Mouse (Mus musculus): ENCODE measurements at regions not wholly inside any gene's neighbourhood (a gene's known extent, or its start where the extent isn't known, plus 50 kb on each side); places are given as distances from the start of the nearest gene placed in this dataset.

DNA sequence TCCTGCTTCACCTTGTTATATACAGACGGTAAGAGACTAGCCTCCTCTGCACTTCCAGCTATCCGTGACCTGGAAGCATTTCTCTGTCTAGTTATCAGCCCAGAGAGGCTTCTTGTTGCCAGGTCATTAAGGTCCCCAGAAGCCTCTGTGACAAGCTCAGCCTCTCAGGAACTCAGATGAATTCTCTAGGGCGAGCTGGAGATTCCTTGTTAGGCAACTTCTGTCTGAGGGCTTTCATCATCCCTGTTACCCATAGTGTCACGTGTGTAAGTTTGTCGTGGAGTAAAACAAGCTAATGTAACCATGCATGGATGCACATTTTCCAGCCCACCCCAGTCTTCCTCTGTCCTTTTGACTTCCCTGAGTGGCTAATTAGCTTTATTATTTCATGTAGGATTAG lies 126.3 kb upstream of the Ednra start:
- DNase-seq = no peak

DNA sequence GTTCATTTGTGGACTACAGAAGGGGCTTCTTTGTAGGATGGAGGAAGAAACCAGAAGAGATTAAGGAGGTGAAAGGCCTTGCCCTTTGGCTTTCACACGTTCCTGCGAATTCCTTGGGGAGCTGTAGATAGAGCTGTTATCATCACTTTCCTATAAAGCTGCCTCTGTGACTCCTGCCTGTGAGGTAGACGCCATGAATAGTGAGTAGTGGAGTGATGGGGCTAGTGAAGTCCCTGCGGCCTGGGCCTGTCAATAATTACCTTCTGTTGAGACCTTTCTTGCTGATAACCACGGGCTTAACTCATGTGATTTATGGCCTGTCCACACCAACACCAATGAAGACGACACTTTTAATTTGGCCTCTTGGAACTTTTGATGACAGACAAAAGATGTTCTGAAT lies 146.0 kb upstream of the Ednra start:
- DNase-seq = no peak

DNA sequence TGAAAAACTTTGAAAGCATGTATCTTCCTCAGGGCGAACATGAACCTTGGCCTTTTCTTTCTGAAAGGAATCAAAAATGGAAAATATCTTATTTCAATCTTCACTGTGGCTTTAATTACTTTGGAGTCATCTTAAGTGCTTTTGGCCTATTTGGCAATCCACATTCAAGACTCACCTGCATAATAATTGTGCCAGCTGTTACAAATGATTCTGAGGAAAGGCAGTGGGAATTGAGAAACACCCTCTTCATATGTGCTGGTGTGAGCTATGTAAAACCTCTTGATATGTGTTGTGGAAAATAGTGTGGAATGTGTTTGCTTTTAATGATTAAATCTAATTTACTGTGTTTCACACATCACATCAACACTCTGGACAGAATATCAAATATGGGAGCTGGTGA lies 148.5 kb upstream of the Ednra start:
- DNase-seq = no peak

DNA sequence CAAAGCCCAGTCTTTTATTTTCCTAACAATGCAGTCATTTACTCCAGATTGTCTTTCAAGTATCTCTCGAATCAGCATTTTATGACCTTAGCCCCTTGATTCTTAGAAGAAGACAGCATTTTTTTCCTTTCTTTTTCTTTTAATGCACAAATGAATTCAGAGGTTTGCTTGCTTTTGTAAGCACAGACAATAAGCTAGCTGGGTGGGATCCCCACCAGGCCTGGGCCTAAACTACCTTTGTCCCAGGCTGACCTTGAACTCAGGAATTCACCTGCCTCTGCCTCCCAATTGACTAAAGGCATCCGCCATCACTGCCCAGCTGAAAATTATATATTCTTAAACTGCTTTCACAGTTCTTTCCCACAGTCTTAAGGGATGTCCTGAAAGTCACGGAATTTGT lies 195.5 kb upstream of the Ednra start:
- no peak for DNase-seq

DNA sequence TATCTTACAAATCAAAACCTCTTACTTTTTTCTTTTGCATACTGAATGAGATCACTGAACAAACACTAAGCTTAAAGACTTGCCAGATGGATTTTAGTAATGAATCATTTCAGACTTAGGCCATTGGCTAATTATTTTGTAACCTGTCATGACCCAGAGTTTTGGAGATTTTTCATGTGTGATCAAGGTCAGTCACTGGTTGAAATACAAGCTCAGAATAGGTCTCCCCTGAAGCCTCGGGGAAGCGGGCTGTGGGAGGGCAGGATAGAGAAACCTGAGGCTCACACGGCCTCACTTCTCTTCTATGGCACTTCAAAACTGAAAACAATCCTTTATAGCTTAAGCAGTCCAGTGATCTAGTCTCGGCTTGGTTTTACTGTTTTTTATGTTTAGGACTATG lies 197.6 kb upstream of the Ednra start:
- DNase-seq = no peak

DNA sequence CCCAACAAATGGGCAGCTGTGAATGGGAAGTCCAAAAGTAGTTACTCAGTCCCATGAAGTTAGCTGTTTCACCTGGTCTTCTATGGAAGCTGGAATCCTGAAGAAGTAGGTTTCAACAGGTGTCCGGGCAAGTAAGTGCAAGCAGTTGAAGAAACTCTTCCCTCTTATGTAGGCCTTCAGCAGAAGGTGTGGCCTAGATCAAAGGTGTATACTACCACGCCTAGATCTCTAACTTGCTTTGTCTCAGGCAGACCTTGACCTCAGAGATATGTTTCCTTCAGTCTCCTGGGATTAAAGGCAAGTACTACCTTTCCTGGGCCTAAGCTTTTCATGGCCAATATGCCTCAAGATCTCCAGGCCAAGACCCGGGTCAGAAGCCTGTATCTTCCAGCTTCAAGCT lies 223.4 kb upstream of the Ednra start:
- no peak for DNase-seq

DNA sequence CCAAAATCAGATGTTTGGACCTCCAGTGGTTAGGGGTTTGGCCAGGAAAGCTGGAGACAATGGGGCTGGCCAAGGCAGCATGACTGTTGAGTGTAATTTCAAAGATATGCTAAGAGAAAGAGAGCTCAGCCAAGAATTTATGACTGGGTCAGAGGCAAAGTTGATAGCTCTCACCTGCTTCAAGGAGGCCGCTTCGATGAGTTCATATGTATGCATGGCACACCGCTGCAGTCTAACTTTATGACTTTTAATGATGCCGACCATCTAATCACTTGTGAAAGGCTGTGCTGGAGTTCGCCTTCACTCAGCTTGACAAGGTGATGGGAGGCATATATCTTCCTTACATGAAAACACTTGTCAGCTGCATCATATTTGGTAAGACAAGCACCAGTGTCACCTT lies 225.4 kb upstream of the Ednra start:
- DNase-seq = no peak

DNA sequence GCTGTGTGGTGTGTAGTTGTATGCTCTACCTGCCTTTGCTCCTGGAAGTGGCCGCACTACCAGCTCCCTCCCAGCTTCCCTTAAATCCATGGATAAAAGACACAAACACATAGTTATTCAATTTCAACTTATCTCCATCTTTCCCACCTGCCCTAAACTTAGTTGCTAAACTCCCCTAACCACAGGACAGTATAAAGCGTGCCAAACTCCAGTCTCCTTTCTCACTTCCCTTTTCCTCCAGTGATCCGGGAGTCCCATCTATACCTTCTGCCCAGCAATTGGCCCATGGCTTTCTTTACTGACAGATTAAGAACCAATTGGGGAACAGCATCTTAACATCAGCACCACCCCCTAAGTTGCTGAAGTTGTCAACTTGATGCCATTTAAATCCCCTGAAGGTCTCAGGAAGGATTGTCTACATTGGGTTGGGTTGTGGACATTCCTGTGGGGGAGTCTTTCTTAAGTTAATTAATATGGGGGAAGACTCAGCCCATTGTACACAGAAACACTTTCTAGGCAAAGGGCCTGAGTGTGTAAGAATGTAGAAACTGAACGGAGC lies 234.6 kb upstream of the Ednra start:
- DNase-seq = no peak

DNA sequence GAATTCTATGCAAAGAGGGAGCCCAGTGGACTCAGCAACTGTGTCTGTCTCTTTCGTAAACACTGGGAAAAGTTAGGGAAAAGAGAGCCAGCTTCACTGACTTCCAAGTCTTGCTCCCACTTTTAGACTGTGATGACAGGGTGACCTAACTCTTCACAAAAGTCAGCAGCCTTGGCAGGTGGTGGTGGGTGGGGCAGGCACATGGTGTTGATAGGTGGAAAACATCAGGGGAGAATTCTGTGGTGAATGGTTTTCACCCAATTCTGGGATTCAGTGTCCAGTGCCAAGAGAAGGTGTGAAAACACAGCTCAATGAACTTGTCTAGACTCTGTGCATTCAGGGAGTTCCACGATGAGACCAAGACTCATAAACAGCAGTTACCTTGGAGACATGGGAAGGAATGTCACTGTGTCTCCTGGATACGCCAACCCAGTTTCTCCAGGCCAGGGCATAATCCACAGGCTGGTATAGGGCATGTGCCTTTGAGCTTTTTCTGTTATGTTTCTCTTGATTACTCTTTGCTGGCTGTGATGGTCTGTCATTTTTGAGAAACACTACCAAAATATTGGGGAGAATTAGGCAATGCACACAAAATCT lies 238.9 kb upstream of the Ednra start:
- DNase-seq = no peak

DNA sequence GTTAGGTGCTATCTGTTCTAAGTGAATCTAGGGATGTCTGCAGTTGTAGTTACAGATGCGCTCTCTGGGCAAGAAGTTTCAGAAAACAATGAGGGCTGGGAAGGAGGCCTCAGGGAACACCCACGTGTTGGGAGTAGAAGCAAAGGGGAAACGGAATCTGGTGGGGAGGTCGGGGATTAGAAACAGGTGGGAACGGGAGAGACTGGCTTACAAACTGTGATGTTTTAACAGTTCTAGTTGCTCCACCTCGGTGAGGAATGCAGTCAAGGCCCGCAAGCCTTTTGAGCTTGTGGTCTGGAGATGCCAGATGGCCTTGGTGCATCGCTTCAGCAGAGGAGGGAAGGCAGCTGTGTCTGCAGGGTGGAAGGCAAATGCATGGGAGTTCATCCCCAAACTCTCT lies 242.7 kb upstream of the Ttc29 start:
- DNase-seq = no peak

DNA sequence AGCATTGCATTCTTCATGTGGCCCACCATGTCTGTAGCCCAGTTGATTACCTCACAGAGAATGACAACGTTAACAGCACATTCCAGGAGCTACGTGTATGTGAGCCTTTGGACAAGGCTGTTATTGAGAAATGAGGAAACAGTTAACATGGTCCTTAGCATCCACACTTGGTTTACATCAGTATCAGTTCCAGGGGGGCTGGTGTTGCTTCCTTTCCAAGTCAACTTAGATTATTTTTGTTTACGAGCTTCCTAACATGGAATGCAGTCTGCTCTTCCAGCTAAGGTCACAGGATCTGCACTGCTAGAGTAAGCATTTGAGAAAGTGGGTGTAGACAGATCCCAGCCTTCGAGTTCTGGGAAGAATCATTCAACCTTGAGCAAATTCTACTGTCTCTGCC lies 239.4 kb upstream of the Ttc29 start:
- DNase-seq = no peak

DNA sequence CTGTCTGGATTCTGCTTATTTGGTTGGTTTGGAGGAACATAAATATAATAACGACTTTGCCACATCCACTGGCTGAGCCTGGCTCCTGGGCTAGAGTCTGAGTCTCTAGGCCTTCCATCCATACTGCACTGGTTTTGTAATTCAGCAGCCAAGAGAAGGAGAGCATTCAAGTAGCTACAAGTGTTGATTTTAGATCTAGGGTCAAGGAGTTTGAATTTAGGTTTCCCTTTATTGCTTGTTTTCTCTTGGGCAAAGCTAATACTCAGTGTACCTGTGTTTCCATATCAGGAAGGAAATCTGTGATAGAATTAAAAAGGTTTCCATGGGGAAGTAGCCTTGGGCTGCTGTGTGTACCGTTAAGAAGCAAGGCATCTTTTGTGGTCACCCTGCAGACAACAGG lies 234.0 kb upstream of the Ttc29 start:
- DNase-seq = no peak

DNA sequence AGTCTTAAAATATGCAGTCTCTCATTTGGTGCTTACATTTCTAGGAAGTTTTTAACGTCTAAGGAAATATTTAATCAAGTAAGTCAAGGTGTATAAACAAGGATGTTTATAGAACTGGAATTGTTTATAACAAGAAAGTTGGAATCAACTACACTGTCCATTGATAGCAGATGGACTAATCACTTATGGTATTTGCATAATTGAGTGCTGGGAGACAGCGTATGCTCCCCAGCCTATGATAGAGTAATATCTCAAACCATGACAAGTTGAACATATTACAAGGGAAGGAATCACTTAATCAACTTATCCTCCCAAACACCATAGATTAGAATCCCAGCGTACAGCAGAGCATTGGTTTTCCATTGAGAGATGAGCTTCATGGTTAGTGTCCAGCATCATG lies 232.4 kb upstream of the Ttc29 start:
- DNase-seq = no peak

DNA sequence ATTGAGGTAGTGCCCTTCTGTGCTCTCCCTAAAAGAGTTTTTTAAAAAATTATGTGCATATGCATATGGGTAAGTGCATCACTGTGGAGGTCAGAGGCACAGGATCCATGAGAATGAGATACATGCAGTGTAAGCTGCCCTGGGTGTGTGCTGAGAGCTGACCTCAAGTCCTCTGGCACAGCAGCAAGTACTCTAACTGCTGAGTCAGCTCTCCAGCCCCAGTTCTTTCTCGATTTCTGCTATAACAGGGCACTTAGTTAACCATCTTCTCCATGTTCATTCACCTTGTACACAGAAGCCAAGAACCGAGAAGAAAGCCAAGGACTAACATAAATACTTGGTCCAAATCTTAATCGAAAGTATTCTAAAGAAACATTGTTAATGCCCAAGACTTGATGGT lies 231.1 kb upstream of the Ttc29 start:
- no peak for DNase-seq

DNA sequence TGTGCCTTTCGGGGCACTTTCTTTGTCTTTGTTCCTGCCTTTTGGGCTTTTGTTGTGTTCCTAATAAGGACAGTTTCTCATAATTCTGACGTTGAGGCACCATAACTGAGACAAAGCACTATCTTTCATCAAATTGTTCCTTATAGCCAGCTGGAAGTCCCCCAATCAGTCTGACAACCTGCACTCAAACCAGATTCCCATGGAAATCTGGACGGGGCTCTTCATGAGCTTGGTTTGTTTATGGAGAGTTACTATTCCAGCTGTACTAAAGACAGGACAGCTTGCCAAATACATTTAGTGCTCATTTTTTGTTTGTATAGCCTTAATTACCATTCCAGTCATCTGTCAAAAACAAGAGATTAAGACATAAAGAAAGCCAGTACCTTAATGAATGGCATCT lies 229.6 kb upstream of the Ttc29 start:
- DNase-seq = no peak

DNA sequence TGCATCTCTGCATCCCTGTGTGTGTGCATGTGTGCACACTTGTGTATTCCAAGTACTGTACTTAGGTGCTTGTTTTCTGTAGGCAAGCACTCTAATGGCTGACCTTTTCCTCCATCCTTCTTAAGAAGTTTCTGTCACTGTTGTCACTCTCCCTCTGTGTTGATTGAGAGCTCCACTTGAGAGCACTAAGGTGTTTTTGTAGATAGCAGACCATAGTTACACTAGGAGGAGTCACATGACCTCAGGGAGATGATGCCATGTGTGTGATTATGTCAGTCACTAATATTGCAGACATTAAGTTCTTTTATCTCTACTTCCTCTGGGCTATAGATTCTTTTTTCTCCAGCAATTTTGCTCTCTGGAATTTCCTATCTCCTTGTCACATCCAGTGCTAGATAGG lies 225.9 kb upstream of the Ttc29 start:
- no peak for DNase-seq

DNA sequence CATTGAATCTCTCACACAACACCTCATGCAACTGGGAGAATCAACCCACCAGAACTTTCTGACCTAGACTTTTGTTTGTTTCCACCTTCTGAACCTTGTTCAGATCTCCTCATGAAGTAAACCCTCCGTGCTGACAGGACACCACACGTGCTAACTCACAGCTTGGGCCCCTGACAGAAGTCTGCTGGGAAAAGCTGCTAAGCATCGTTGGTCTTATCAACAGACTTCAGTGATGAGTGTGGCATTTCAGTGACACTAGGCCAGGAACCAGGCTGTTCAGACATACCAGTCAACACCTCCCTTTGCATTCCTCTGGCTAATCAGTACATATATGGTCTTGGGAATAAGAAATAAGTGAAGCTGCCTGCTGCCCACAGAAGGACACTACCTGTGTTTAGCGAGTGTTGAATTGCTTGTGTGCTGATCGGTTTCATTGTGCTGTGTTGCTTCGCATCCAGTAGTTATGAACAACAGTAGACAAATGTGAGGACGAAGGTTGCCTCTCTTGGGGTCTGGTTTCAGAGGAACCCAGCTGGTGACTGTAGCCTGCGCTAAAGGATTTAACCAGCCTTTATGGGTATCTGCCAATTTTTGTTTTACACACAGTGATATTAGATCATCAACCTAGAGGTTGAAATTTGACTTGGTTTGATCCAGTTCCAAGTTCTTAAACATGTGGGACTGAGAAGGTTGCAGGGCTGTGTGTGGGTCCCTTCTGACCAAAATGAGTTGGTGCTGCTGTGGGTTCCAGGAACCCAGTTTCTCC lies 224.6 kb upstream of the Ttc29 start:
- DNase-seq = no peak

DNA sequence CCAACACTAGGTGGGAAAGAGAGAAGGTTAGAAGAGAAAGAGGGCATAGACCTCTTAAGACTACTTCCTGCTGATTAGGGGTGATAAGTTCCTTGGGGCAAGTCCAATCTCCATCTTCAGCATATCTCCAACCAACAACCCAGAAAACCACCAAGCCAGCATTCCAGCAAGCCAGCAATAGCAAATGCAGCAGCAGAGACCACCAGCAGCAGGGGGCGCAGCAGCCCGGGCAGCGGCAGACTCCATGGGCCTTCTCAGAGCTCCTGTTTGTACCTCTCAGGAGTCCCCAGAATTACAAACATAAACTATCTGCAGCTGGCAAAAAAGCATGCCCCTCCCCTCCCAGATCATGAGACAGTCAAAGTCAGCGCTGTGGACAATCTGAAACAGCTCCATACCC lies 222.0 kb upstream of the Ttc29 start:
- no peak for DNase-seq

DNA sequence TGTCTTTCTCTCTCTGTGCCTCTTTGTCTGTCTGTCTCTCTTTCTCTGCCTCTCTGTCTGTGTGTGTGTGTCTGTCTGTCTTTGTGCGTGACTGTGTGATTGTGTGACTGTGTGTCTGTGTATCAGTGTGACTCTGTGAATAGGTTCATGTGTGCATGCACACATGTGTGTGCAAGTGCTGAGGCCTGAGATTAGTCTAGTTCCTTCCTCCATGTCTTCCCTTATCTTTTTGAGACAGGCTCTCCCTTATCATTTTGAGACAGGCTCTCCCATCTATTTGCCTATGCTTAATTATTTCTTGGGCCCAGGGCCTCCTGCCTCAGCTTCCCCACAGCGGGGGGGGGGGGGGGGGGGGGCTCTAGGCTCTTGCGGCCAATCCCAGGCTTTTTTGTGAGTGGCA lies 212.8 kb upstream of the Ttc29 start:
- no peak for DNase-seq

DNA sequence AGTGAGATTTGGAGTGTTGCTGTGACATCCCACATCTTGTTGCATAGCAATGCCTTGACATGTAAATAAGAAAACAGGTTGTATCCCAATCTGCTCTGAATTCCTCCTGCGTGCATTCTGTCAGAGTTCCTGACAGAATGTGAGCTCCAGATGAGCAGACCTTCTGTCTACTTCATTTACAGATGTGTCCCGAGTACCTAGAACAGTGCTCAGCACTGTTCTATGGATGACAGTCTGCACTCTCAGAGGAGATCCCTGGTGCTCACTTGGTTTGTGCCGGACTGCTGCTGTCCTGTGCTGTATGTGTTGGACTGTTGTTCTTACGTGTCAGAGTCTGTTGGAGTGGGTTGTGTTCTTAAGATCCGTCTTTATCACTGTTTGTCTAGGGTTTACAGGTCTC lies 211.4 kb upstream of the Ttc29 start:
- DNase-seq = no peak

DNA sequence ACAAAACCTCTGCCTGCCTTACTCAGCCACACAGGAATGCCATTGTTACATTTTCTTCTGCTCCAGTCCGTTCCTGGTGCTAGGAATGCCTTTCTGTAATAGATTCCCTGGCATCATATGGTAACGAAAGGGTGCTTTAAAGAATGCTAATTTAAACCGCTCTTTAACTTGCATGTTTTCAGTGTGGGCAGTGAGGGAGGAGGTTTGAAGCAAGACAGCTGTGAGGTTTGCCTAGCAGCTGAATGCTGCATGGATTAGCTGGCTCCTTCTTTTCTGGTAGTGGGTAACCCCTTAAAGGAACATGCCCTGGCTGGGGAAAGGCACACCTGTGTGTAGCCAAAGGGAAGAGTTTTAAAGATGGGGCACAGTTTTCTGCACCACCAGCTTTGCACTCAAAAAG lies 211.0 kb upstream of the Ttc29 start:
- no peak for DNase-seq

DNA sequence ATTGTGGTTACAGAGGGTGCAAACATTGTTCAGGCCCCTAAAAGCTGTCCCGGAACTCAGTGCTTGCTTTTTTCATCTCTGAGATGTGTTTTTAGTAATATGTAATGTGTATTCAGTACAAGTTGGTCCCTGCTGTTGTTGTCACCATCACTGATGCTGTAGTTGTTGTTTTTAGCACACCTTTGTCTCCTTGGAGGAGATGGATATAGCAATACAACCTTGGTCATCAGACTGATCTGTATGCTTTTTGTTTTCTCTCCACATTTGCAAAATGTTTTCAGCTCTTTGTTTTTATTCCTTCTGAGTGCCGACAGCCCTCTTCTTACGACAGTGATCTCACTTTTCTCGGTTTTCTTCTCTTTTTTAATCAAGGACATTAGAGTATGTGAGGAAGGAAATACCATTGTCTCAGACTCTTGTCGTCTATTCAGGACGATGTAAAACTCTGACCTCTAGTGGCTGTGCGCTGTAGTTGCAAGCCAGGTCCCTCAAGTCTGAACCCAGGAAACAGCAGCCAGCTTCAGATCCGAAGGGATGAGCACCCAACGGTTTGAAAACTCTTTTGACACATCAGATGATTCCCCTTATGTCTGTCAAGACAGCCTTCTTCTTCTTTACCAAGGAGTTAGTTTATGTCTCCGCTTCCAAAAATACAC lies 209.1 kb upstream of the Ttc29 start:
- DNase-seq = peak; percentile 42 to 46

DNA sequence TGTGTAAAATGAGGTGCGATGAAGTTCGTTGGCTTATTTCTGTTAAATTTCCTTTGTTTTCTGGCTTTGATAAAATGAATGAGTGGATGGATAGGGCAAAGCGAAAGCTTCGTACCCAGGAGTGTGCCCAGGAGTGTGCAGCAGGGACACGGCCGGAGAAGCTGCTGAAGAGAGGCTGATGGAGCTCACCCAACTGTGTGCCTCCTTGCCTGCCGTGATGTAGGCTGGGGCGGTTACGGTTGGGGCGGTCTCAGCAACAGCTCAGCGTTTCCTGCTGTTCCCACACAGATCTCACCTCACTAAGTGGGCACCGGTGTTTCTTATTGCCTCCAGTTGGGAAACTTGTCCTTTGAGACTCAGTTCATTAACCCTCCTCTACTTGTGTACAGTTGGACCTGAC lies 208.2 kb upstream of the Ttc29 start:
- DNase-seq = no peak

DNA sequence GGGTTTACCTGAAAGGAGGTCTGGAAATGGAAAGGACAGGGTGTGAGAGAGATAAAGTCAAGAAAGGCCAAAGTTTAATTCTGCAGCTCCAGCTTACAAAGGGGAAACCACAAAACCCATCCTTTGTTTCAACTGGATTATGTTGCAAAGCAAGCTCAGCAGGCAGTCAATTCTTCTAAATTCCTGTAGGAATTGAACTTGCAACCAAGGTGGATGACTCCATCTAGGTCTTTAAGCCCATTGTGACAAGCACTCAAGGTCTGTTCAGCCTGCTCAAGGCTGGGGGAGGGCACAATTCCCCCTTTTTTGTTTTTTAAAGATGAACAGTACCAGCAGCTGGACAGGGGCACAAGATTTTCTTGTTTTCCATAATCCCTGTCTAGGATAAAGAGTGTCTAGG lies 200.0 kb upstream of the Ttc29 start:
- DNase-seq = no peak

Data from cerebellum, postnatal 36 days (tissue).